Mouse (Mus musculus): ENCODE results near the gene Sult1e1. TPM values are rescaled to one million over a fixed set of nuclear protein-coding genes. Genes with fewer than 3 reads are reported as not detected.

The Sult1e1 gene
- total and polyA plus RNA-seq, 3 experiments, result not detected

- no peak overlapping the region for H3K4me3 ChIP-seq (ENCODE audit: control insufficient read depth in 1 of 2, insufficient read depth in 1 of 2, low read depth in 2 of 2, low read length in 2 of 2)
- H3K36me3 ChIP-seq (ENCODE audit: control insufficient read depth in 1 of 2, insufficient read depth in 2 of 2, low read length in 2 of 2), result no peaks in the 10 kb centered on the region
- H3K9me3 ChIP-seq (replicated peaks; ENCODE audit: insufficient read depth, low read length), result no peaks in the 10 kb centered on the region
- H3K4me1 ChIP-seq (ENCODE audit: control insufficient read depth in 1 of 2, insufficient read depth in 2 of 2, low read length in 2 of 2), result no peaks in the 10 kb centered on the region
- H3K27me3 ChIP-seq (ENCODE audit: control insufficient read depth in 1 of 2, insufficient read depth in 2 of 2, low read length in 2 of 2), result no peaks in the 10 kb centered on the region
- H3K79me2 ChIP-seq (ENCODE audit: control insufficient read depth, insufficient read depth, low read length, poor library complexity), result no peaks in the 10 kb centered on the region
- DNase-seq (ENCODE audit: low read depth, low spot score), result no peak
- H3K9ac ChIP-seq (ENCODE audit: control insufficient read depth, low read depth, low read length, poor library complexity, severe bottlenecking), result no peak overlapping the region
- H3K27ac ChIP-seq (ENCODE audit: control insufficient read depth, low read depth, low read length), result no peak overlapping the region
- no peak for TF ChIP-seq RAD21 (IDR thresholded peaks at IDR 0.05; ENCODE audit: low read depth, low read length)
- TF ChIP-seq TAL1 (IDR thresholded peaks at IDR 0.05; ENCODE audit: low read length), result no peak
Measured at GRCm38 (mm10) chr5:87589916-87590315, 1.5 kb downstream of the Sult1e1 start.

GRCm38 (mm10) chr5:87580389-87580788, 11.0 kb downstream of the Sult1e1 start:
- Histone ChIP-seq H3K4me3 (ENCODE audit: control insufficient read depth in 1 of 2, insufficient read depth in 1 of 2, low read depth in 2 of 2, low read length in 2 of 2) (no peak overlapping the region), H3K79me2 (ENCODE audit: control insufficient read depth, insufficient read depth, low read length, poor library complexity) (no peaks in the 10 kb centered on the region), H3K4me1 (ENCODE audit: control insufficient read depth in 1 of 2, insufficient read depth in 2 of 2, low read length in 2 of 2) (no peaks in the 10 kb centered on the region), H3K36me3 (ENCODE audit: control insufficient read depth in 1 of 2, insufficient read depth in 2 of 2, low read length in 2 of 2) (no peaks in the 10 kb centered on the region), H3K27me3 (ENCODE audit: control insufficient read depth in 1 of 2, insufficient read depth in 2 of 2, low read length in 2 of 2) (no peaks in the 10 kb centered on the region), H3K9me3 (replicated peaks; ENCODE audit: insufficient read depth, low read length) (no peaks in the 10 kb centered on the region), H3K27ac (ENCODE audit: control insufficient read depth, low read depth, low read length) (no peak overlapping the region), H3K9ac (ENCODE audit: control insufficient read depth, low read depth, low read length, poor library complexity, severe bottlenecking) (no peak overlapping the region)
- no peak for DNase-seq (ENCODE audit: low read depth, low spot score)
- TF ChIP-seq MEF2A (IDR thresholded peaks at IDR 0.05; ENCODE audit: extremely low read depth, insufficient replicate concordance, low read depth, low read length, poor library complexity, severe bottlenecking) (no peak), E2F4 (IDR thresholded peaks at IDR 0.05; ENCODE audit: borderline replicate concordance, low read depth, low read length) (no peak), TCF12 (IDR thresholded peaks at IDR 0.05; ENCODE audit: low read depth, low read length) (no peak), CHD2 (IDR thresholded peaks at IDR 0.05; ENCODE audit: low read length) (no peak)

GRCm38 (mm10) chr5:87574174-87574573, 17.2 kb downstream of the Sult1e1 start:
- H3K4me3 ChIP-seq (ENCODE audit: control insufficient read depth in 1 of 2, insufficient read depth in 1 of 2, low read depth in 2 of 2, low read length in 2 of 2), result no peak overlapping the region
- no peak for DNase-seq (ENCODE audit: low read depth, low spot score)
- TF ChIP-seq TBP (IDR thresholded peaks at IDR 0.05; ENCODE audit: low read depth, low read length), result no peak
- no peaks in the 10 kb centered on the region for H3K27me3 ChIP-seq (ENCODE audit: control insufficient read depth in 1 of 2, insufficient read depth in 2 of 2, low read length in 2 of 2)
- H3K79me2 ChIP-seq (ENCODE audit: control insufficient read depth, insufficient read depth, low read length, poor library complexity), result no peaks in the 10 kb centered on the region
- no peaks in the 10 kb centered on the region for H3K9me3 ChIP-seq (replicated peaks; ENCODE audit: insufficient read depth, low read length)
- H3K27ac ChIP-seq (ENCODE audit: control insufficient read depth, low read depth, low read length), result no peak overlapping the region
- H3K36me3 ChIP-seq (ENCODE audit: control insufficient read depth in 1 of 2, insufficient read depth in 2 of 2, low read length in 2 of 2), result no peaks in the 10 kb centered on the region
- no peak overlapping the region for H3K9ac ChIP-seq (ENCODE audit: control insufficient read depth, low read depth, low read length, poor library complexity, severe bottlenecking)
- H3K4me1 ChIP-seq (ENCODE audit: control insufficient read depth in 1 of 2, insufficient read depth in 2 of 2, low read length in 2 of 2), result no peaks in the 10 kb centered on the region

- H3K27ac ChIP-seq (ENCODE audit: control insufficient read depth, low read depth, low read length), result no peak overlapping the region
- no peaks in the 10 kb centered on the region for H3K79me2 ChIP-seq (ENCODE audit: control insufficient read depth, insufficient read depth, low read length, poor library complexity)
- no peak overlapping the region for H3K9ac ChIP-seq (ENCODE audit: control insufficient read depth, low read depth, low read length, poor library complexity, severe bottlenecking)
- no peak overlapping the region for H3K4me3 ChIP-seq (ENCODE audit: control insufficient read depth in 1 of 2, insufficient read depth in 1 of 2, low read depth in 2 of 2, low read length in 2 of 2)
- no peak for DNase-seq (ENCODE audit: low read depth, low spot score)
- H3K27me3 ChIP-seq (ENCODE audit: control insufficient read depth in 1 of 2, insufficient read depth in 2 of 2, low read length in 2 of 2), result no peaks in the 10 kb centered on the region
- no peaks in the 10 kb centered on the region for H3K9me3 ChIP-seq (replicated peaks; ENCODE audit: insufficient read depth, low read length)
- H3K4me1 ChIP-seq (ENCODE audit: control insufficient read depth in 1 of 2, insufficient read depth in 2 of 2, low read length in 2 of 2), result no peaks in the 10 kb centered on the region
- no peaks in the 10 kb centered on the region for H3K36me3 ChIP-seq (ENCODE audit: control insufficient read depth in 1 of 2, insufficient read depth in 2 of 2, low read length in 2 of 2)
- TF ChIP-seq POLR2AphosphoS5 (IDR thresholded peaks at IDR 0.05; ENCODE audit: borderline replicate concordance, low read depth, low read length) (no peak), BHLHE40 (IDR thresholded peaks at IDR 0.05; ENCODE audit: borderline replicate concordance, low read depth, low read length) (no peak), MAFK (IDR thresholded peaks at IDR 0.05; ENCODE audit: borderline replicate concordance, low read depth, low read length) (no peak), POLR2A (IDR thresholded peaks at IDR 0.05; ENCODE audit: control insufficient read depth in 1 of 2, insufficient read depth in 1 of 2, low read depth in 1 of 2, low read length in 2 of 2, poor library complexity in 1 of 2) (no peak), USF1 (IDR thresholded peaks at IDR 0.05; ENCODE audit: low read depth, low read length) (no peak), ZMIZ1 (IDR thresholded peaks at IDR 0.05; ENCODE audit: low read depth, low read length) (no peak), MAZ (IDR thresholded peaks at IDR 0.05; ENCODE audit: low read depth, low read length) (no peak), EP300 (IDR thresholded peaks at IDR 0.05; ENCODE audit: low read depth in 1 of 2, low read length in 2 of 2) (no peak), NRF1 (IDR thresholded peaks at IDR 0.05; ENCODE audit: insufficient read depth, low read depth, low read length, poor library complexity, severe bottlenecking) (no peak), MAX (IDR thresholded peaks at IDR 0.05; ENCODE audit: low read length) (no peak), RCOR1 (IDR thresholded peaks at IDR 0.05; ENCODE audit: low read depth, low read length) (no peak), ETS1 (IDR thresholded peaks at IDR 0.05; ENCODE audit: low read depth, low read length) (no peak), JUND (IDR thresholded peaks at IDR 0.05; ENCODE audit: low read depth, low read length) (no peak), TBP (IDR thresholded peaks at IDR 0.05; ENCODE audit: low read depth, low read length) (no peak), ZKSCAN1 (IDR thresholded peaks at IDR 0.05; ENCODE audit: low read depth, low read length) (no peak)
Measured at GRCm38 (mm10) chr5:87573490-87573889, 17.9 kb downstream of the Sult1e1 start.

Measured in MEL (cell line).